Mouse (Mus musculus) liver, adult 2 months (tissue): ENCODE data around the gene Hdac7.

ENCODE experiments used
- CTCF ChIP-seq: fragments of 200-500 bp; IDR thresholded peaks from 2 replicates; pipeline ENCODE4 v1.5.1; 2011; ENCODE audit warnings: low read depth, low read length, control low read depth
- POLR2A ChIP-seq: fragments of 200-500 bp; IDR thresholded peaks from 2 replicates; pipeline ENCODE4 v1.6.1; 2011; ENCODE audit warnings: low read length, control low read depth; ENCODE audit not compliant: insufficient read depth; ENCODE audit errors: extremely low read depth

GRCm38 (mm10) chr15:97813452-97814204, 30.7 kb downstream of the Hdac7 start:
- TF ChIP-seq POLR2A: no peak
- no peak for TF ChIP-seq CTCF
